Mouse (Mus musculus) spleen, adult 2 months (tissue): ENCODE data around the gene Gse1.

Source experiments
- CTCF ChIP-seq: fragments of 200-500 bp; IDR thresholded peaks from 2 replicates; pipeline ENCODE4 v1.5.1; 2011; ENCODE audit warnings: mild to moderate bottlenecking, inconsistent platforms; ENCODE audit not compliant: insufficient read depth, insufficient read length, insufficient replicate concordance; ENCODE audit errors: extremely low read depth
- POLR2A ChIP-seq: fragments of 200-500 bp; IDR thresholded peaks from 2 replicates; pipeline ENCODE4 v1.6.1; 2011; ENCODE audit warnings: low read depth, low read length, inconsistent platforms

GRCm38 (mm10) chr8:120498926-120499605 lies 270.8 kb downstream of the Gse1 start:
- no peak for TF ChIP-seq CTCF
- no peak for TF ChIP-seq POLR2A
